Mouse (Mus musculus) cerebellum, adult 2 months (tissue): ENCODE results near the gene Syt6. TPM values are rescaled to one million over a fixed set of nuclear protein-coding genes. Genes with fewer than 3 reads are reported as not detected.

ENCODE experiments used
- DNase-seq, 2 experiments: peaks; one replicate each; pipeline ENCODE4 v3.0.0; 2021
- H3K27ac ChIP-seq: fragments of 200-500 bp; 2 replicates; pipeline ENCODE4 v1.5.1; 2012; ENCODE audit warnings: low read length, control low read depth, inconsistent platforms; ENCODE audit not compliant: insufficient read depth
- H3K27me3 ChIP-seq: fragments of 200-500 bp; 2 replicates; pipeline ENCODE4 v1.6.1; 2012; ENCODE audit warnings: inconsistent platforms, mild to moderate bottlenecking, low read length, moderate library complexity; ENCODE audit not compliant: control insufficient read depth, insufficient read depth
- H3K4me1 ChIP-seq: fragments of 200-500 bp; 2 replicates; pipeline ENCODE4 v1.6.1; 2011; ENCODE audit warnings: low read length; ENCODE audit not compliant: control insufficient read depth, insufficient read depth
- H3K4me3 ChIP-seq: fragments of 200-500 bp; replicated peaks from 2 replicates; pipeline ENCODE3; 2011; ENCODE audit warnings: mild to moderate bottlenecking, low read depth, low read length, control low read depth; ENCODE audit not compliant: insufficient read depth
- CTCF ChIP-seq: fragments of 200-500 bp; IDR thresholded peaks from 2 replicates; pipeline ENCODE4 v1.5.1; 2011; ENCODE audit warnings: low read depth, mild to moderate bottlenecking, control low read depth, low read length, moderate library complexity, borderline replicate concordance; ENCODE audit not compliant: insufficient read depth
- POLR2A ChIP-seq: fragments of 200-500 bp; IDR thresholded peaks from 2 replicates; pipeline ENCODE4 v1.6.1; 2011; ENCODE audit warnings: low read length, control low read depth, borderline replicate concordance; ENCODE audit not compliant: insufficient read depth
- WGBS: fragments of 180-500 bp; shearing (Covaris S2); methylation state at CpG from one replicate; pipeline ENCODE4 v1.1.7; 2018; 5-methylcytosine and 5-hydroxymethylcytosine counted together
- polyA plus RNA-seq: library from polyadenylated mRNA; depleted of rRNA; stranded (reverse); fragments of >200 nt; gene quantifications from 2 replicates; pipeline ENCODE4 v1.2.3, GENCODE M21; 2012

The Syt6 gene
- polyA plus RNA-seq, 1 experiment, result 12.3 TPM

GRCm38 (mm10) chr3:103587136-103587535, 12.1 kb downstream of the Syt6 start:
- 89% methylated on average over 17 of the region's 17 CpGs for WGBS
- no peak overlapping the region for H3K27ac ChIP-seq
- no peak overlapping the region for H3K4me3 ChIP-seq
- H3K4me1 ChIP-seq, result no peaks in the 10 kb centered on the region; the same call in 1 of the 2 replicates
- DNase-seq, result no peak
- H3K27me3 ChIP-seq, result no peaks in the 10 kb centered on the region
- TF ChIP-seq CTCF (no peak), POLR2A (no peak)

- no peak overlapping the region for H3K27ac ChIP-seq
- H3K27me3 ChIP-seq, result no peaks in the 10 kb centered on the region
- DNase-seq, result no peak
- H3K4me3 ChIP-seq, result no peak overlapping the region
- no peaks in the 10 kb centered on the region; the same call in 1 of the 2 replicates for H3K4me1 ChIP-seq
- 94% methylated on average over 5 of the region's 5 CpGs for WGBS
- TF ChIP-seq CTCF, result no peak
- TF ChIP-seq POLR2A, result no peak
These were observed 12.6 kb downstream of the Syt6 start for GRCm38 (mm10) chr3:103587672-103588071.

GRCm38 (mm10) chr3:103589636-103590035, 14.6 kb downstream of the Syt6 start:
- no peaks in the 10 kb centered on the region for H3K27me3 ChIP-seq
- WGBS, result 88% methylated on average over 5 of the region's 5 CpGs
- DNase-seq, result no peak
- H3K4me1 ChIP-seq, result no peaks in the 10 kb centered on the region; the same call in 1 of the 2 replicates
- H3K4me3 ChIP-seq, result no peak overlapping the region
- TF ChIP-seq CTCF, result no peak
- no peak for TF ChIP-seq POLR2A
- no peak overlapping the region for H3K27ac ChIP-seq

- 67% methylated on average over 5 of the region's 5 CpGs for WGBS
- Histone ChIP-seq H3K4me3 (no peak overlapping the region), H3K4me1 (no peaks in the 10 kb centered on the region; the same call in 1 of the 2 replicates), H3K27ac (no peak overlapping the region), H3K27me3 (no peaks in the 10 kb centered on the region)
- DNase-seq, result no peak
- no peak for TF ChIP-seq CTCF
- TF ChIP-seq POLR2A, result no peak
These were observed 17.6 kb downstream of the Syt6 start for GRCm38 (mm10) chr3:103592636-103593035.

- no peak overlapping the region for H3K27ac ChIP-seq
- no peaks in the 10 kb centered on the region for H3K27me3 ChIP-seq
- H3K4me1 ChIP-seq, result no peaks in the 10 kb centered on the region; the same call in 1 of the 2 replicates
- 82% methylated on average over 5 of the region's 5 CpGs for WGBS
- TF ChIP-seq CTCF (no peak), POLR2A (no peak)
- DNase-seq, result no peak
- no peak overlapping the region for H3K4me3 ChIP-seq
These were observed 18.6 kb downstream of the Syt6 start for GRCm38 (mm10) chr3:103593631-103594030.

- TF ChIP-seq CTCF (no peak), POLR2A (no peak)
- no peak overlapping the region for H3K4me3 ChIP-seq
- no peak for DNase-seq
- H3K4me1 ChIP-seq, result no peaks in the 10 kb centered on the region; the same call in 1 of the 2 replicates
- H3K27me3 ChIP-seq, result no peaks in the 10 kb centered on the region
- H3K27ac ChIP-seq, result no peak overlapping the region
- WGBS, result 80% methylated on average over 7 of the region's 7 CpGs
These were observed 20.3 kb downstream of the Syt6 start for GRCm38 (mm10) chr3:103595271-103595810.

GRCm38 (mm10) chr3:103597586-103597985, 22.6 kb downstream of the Syt6 start:
- TF ChIP-seq POLR2A (no peak), CTCF (no peak)
- WGBS, result 94% methylated on average over 4 of the region's 4 CpGs
- Histone ChIP-seq H3K27me3 (no peaks in the 10 kb centered on the region), H3K27ac (no peak overlapping the region), H3K4me3 (no peak overlapping the region), H3K4me1 (0 out of 2 replicates have a peak, but pooled peaks cover 6% of the 10 kb centered on the region)
- no peak for DNase-seq

- peak in 1 of 2 experiments; percentile 30 for DNase-seq
- TF ChIP-seq CTCF (no peak), POLR2A (no peak)
- no peak overlapping the region for H3K4me3 ChIP-seq
- H3K27me3 ChIP-seq, result no peaks in the 10 kb centered on the region
- H3K27ac ChIP-seq, result no peak overlapping the region
- H3K4me1 ChIP-seq, result peaks cover 9% of the 10 kb centered on the region; the same call in 1 of the 2 replicates
- WGBS, result 42% methylated on average over 7 of the region's 7 CpGs
These were observed 26.0 kb downstream of the Syt6 start for GRCm38 (mm10) chr3:103601011-103601410.
